Mouse (Mus musculus): ENCODE measurements around the gene Rem1. TPM values are rescaled to one million over a fixed set of nuclear protein-coding genes. Genes with fewer than 3 reads are reported as not detected.

The Rem1 gene
- polyA plus RNA-seq, 1 experiment from 2014 or later: 1.3 TPM

DNA sequence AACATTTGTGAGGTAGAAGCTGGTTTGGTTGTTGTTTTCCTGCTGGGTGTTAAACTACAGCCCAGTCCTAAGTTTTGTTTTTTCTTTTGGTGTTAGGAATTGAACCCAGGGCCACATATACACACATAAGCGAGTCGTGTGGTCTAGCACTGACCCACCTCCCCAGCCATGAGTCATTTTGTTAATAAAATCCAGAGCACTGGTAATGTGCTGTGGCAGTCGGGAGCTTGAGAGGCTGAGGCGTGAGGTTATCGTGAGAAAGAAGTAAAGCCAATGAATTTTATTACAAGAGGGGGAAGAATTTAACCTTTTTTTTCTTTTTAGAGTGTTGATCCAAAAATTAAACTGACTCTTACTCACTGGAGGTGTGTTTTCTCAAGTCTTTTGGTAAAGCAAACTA is 56.3 kb downstream of the Rem1 start:
- Histone ChIP-seq H3K27me3 (replicated peaks) (no peaks in the 10 kb centered on the region), H3K4me2 (no peak overlapping the region), H3K9me3 (replicated peaks) (no peaks in the 10 kb centered on the region), H3K4me3 (no peak overlapping the region), H3K27ac (no peak overlapping the region), H3K9ac (no peak overlapping the region), H3K36me3 (peaks cover 99% of the 10 kb centered on the region), H3K4me1 (peaks cover 19% of the 10 kb centered on the region)
- no peak for ATAC-seq
- WGBS (ENCODE audit: insufficient replicate concordance): 87% methylated on average over 5 of the region's 5 CpGs

Other genes starting within 250 kb of the Rem1 start
- 3.5 and 3.7 TPM in 2 replicates for gene Sox12, start 228.9 kb upstream of the Rem1 start, polyA plus RNA-seq (2016; fragmentation: Nextera tagmentation; extraction: Ambion mirVana)
- 29.4 and 29.7 TPM in 2 replicates for gene Zcchc3, start 211.9 kb upstream of the Rem1 start, polyA plus RNA-seq (2016; fragmentation: Nextera tagmentation; extraction: Ambion mirVana)
- gene 6820408C15Rik, start 211.4 kb upstream of the Rem1 start, polyA plus RNA-seq (2016; fragmentation: Nextera tagmentation; extraction: Ambion mirVana): 0.27 and 0.35 TPM in 2 replicates
- gene Defb23, start 162.3 kb upstream of the Rem1 start, polyA plus RNA-seq (2016; fragmentation: Nextera tagmentation; extraction: Ambion mirVana): not detected in 2 replicates
- not detected in 2 replicates for gene Defb20, start 149.9 kb upstream of the Rem1 start, polyA plus RNA-seq (2016; fragmentation: Nextera tagmentation; extraction: Ambion mirVana)
- not detected in 2 replicates for gene Defb22, start 136.8 kb upstream of the Rem1 start, polyA plus RNA-seq (2016; fragmentation: Nextera tagmentation; extraction: Ambion mirVana)
- not detected in 2 replicates for gene Defb26, start 115.3 kb upstream of the Rem1 start, polyA plus RNA-seq (2016; fragmentation: Nextera tagmentation; extraction: Ambion mirVana)
- not detected in 2 replicates for gene Defb28, start 108.7 kb upstream of the Rem1 start, polyA plus RNA-seq (2016; fragmentation: Nextera tagmentation; extraction: Ambion mirVana)
- gene Defb29, start 86.9 kb upstream of the Rem1 start, polyA plus RNA-seq (2016; fragmentation: Nextera tagmentation; extraction: Ambion mirVana): not detected in 2 replicates
- not detected in 2 replicates for gene Gm17416, start 57.6 kb upstream of the Rem1 start, polyA plus RNA-seq (2016; fragmentation: Nextera tagmentation; extraction: Ambion mirVana)
- gene Defb21, start 54.2 kb upstream of the Rem1 start, polyA plus RNA-seq (2016; fragmentation: Nextera tagmentation; extraction: Ambion mirVana): not detected in 2 replicates
- gene Defb19, start 46.6 kb upstream of the Rem1 start, polyA plus RNA-seq (2016; fragmentation: Nextera tagmentation; extraction: Ambion mirVana): not detected in 2 replicates
- gene Defb45, start 27.6 kb upstream of the Rem1 start, polyA plus RNA-seq (2016; fragmentation: Nextera tagmentation; extraction: Ambion mirVana): not detected in 2 replicates
- gene Defb36, start 22.6 kb upstream of the Rem1 start, polyA plus RNA-seq (2016; fragmentation: Nextera tagmentation; extraction: Ambion mirVana): not detected in 2 replicates
- 0.56 TPM in 1 of 2 replicates, not detected in the other for gene Defb25, start 3.9 kb upstream of the Rem1 start, polyA plus RNA-seq (2016; fragmentation: Nextera tagmentation; extraction: Ambion mirVana)
- gene H13, start 42.5 kb downstream of the Rem1 start, polyA plus RNA-seq (2016; fragmentation: Nextera tagmentation; extraction: Ambion mirVana): 57.5 and 59.1 TPM in 2 replicates
- gene Mcts2, start 60.1 kb downstream of the Rem1 start, polyA plus RNA-seq (2016; fragmentation: Nextera tagmentation; extraction: Ambion mirVana): 26.4 and 27.2 TPM in 2 replicates
- gene Id1, start 109.3 kb downstream of the Rem1 start, polyA plus RNA-seq (2016; fragmentation: Nextera tagmentation; extraction: Ambion mirVana): 28.1 and 30.6 TPM in 2 replicates
- gene Cox4i2, start 127.2 kb downstream of the Rem1 start, polyA plus RNA-seq (2016; fragmentation: Nextera tagmentation; extraction: Ambion mirVana): 2.5 and 3.4 TPM in 2 replicates
- gene Bcl2l1, start 204.8 kb downstream of the Rem1 start, polyA plus RNA-seq (2016; fragmentation: Nextera tagmentation; extraction: Ambion mirVana): 127 and 137 TPM in 2 replicates
- 88.0 and 89.9 TPM in 2 replicates for gene Tpx2, start 221.0 kb downstream of the Rem1 start, polyA plus RNA-seq (2016; fragmentation: Nextera tagmentation; extraction: Ambion mirVana)

All from liver, embryonic 12.5 days (tissue).